Mouse (Mus musculus) neural tube, embryonic 10.5 days (tissue): Measurements from ENCODE around the gene Zfp266.
"Not testable (repeated sequence)": the region's sequence is repeated elsewhere in the genome, so short reads cannot be mapped to it uniquely, and the experiment has no call there.

Experiments used
- DNase-seq: peaks from one replicate; pipeline ENCODE4 v3.0.0-alpha.2; 2017; ENCODE audit warnings: low spot score; ENCODE audit errors: extremely low spot score

The Zfp266 gene

DNA sequence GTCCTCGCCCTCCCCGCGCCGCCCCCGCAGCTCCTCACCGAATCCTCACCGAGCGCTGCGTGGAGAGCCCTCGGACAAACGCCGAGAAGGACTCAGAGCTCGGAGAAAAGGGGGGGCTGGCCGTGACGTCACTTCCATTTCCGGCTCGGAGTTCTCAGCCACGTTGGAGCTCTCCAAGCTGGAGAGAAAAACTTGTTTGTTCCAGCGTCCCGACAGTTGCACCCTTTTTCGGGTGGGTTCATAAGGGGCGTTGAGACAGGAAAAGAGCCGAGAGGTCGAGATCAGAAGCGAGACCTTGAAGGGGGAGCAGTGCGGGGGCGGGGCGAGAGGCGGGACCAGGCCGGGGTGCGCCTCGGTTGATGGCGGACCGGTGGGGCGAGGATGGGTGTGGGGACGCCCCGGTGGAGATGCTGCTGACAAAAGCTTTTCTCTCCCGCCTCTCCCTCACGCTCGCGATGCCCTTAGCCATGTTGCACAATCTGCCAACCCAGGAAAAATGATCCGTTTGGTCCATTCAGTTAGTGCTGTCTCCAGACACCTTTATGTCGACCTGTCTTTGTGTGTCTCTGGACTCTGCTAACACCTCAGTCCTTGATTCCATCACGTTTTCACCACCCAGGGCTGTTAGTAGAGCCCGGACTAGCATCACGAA is at the start of gene Zfp266:
Zfp266 (minus strand) TSS at position 112 of the 652 bp plus-strand sequence.
- DNase-seq, result peak; percentile 95

DNA sequence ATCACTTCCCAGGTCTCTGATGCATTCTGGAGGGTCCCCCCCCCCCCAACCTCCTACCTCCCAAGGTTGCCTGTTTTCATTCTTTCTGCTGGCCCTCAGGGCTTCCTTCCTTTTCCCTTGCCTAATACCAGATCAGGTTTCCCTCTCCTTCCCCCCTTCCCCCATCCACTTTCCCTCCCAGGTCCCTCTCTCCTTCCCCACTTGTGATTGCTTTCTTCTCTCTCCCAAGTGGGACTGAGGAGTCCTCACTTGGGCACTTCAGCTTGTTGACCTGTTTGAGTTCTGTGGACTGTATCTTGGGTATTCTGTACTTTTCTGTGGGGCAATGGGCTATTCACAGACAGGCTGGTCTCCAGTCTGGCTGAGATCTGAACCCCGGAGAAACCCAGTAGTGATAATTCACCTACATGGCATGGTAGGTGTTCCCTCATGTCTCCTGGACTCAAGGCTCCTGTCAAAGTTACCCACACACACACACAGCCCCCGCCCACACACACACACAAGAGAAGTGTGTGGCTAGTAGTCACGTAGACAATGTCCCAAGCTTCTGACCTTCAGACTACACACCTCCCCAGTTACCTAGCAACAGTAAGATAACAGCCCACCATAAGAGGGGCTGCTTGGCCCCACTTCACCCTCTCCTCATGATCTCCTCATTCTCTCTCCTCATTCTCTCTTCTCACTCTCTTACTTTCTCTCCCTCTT is 44.3 kb upstream of the Zfp266 start:
- not testable (repeated sequence) for DNase-seq

DNA sequence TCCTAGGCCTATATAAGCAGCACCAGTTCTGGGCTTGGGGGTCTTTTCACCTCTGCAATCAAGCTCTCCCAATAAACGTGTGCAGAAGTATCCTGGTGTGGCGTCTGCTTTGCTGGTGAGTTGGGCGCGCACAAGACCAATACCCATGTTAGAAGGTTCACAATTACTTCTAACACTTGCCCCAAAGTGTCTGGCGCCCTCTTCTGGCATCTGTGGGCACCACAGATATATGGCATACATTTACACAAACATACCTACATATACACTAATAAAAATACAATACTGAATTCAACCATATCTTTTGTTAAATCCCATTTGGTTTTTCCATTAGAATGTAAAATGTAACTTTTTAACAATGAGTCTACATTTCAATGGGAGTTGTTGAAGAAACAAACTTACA is 41.0 kb upstream of the Zfp266 start:
- DNase-seq, result no peak

DNA sequence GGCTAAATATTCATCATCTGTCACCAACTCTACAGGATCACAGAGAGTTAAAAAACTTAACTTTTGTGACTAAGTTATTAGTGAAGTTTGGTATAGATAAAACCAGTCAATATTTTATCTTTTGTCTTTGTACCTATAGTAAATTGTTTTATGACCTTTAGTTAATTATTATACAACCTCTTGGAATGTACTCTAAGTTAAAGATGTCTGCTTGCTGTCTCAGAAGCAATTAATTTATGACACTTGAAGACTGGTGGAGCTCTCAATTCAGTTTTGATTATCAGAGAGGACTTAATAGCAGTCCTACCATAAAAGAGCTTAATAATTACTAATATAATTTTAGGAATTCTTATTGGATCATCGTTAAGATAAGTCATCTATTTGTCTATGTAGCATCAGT is 31.5 kb upstream of the Zfp266 start:
- no peak for DNase-seq

DNA sequence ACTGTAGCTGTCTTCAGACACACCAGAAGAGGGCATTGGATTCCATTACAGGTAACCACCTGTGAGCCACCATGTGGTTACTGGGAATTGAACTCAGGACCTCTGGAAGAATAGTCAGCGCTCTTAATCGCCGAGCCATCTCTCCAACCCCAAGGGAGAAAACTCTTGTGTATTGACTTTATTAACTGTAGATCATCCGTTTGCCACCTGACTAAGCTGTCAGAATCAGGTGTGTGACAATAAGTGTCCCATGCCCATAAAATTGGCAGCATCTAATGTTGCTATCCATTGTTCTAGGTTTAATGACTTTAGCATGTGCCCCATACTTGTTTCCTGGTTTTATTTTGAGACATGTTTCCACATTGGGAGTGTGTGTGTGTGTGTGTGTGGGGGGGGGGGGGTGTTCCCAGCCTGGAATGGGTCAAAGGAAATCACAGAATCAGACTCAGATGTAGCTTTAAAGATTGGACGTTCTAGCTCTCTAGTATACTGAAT is 30.6 kb upstream of the Zfp266 start:
- no peak for DNase-seq

DNA sequence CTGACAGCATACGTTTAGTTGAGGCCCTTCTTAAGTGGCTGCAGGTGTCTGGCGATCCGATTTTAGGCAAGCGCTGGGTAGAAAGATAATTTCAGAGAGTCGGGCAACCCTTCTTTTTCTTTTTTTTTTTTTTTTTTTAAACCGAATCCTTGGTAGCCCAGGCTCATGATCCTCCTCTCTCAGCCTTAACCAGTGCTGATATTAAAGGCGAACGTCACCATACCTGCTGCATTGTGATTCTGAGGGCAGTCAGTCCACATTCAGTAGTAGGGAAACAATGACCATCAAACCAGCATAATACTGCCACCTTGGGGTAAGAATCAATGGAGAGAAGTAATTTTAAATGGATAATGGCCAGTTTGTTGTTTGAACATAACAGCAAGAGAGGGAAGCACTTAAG is 23.9 kb upstream of the Zfp266 start:
- no peak for DNase-seq

DNA sequence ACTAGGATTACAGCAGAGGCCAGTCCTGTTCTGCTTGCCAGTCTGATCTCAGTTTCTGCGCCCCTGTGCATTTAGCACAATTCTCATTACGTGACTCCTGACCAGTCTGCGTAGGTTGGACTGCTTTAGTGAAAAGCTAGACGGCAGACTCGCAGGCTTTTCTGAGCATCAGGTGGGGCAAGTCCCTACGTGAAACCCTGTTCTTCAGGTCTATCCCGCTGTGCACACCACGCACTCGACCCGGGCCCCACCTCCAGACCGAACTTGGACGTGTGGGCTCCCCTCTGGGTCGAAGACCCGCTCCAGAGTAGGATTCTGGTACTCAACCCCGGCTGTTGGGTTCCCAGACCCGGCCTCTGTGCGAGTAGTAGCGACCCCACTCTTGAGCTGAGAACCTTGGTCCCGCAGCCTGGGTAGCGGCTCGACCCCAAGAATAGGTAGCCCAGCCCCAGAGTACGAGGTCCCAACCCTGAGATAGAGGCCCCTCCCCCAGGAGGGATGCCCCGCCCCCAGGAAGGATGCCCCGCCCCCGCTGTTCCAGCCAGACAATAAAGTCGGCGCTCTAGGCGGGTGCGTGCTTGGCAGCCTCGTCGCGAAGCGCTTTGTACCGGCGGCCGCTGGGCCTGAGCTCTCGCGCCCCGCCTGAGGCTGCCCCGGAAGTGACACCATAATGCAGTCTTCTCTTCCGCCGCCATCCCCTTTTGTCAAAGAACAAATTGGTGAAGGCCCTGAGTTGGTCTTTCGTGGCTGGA is 23.0 kb upstream of the Zfp266 start:
- DNase-seq, result peak; percentile 94

DNA sequence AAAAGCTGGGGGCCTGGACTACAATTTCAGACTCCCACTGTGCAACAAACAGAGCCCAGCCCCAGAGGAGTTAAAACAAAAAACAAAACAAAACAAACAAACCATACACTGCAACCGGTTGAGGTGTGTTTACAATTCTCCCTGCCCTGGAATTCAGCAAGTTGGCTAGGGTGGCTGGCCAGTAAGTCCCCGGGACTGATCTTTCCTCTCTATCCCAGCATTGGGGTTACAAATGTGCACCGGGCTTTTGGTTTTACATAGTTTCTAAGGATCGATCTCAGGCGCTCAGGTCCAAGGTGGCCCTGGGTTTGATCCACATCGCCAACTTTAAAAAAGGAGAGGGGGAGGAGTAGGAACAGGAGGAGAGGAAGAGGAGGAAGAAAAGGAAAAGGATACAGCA is 22.3 kb upstream of the Zfp266 start:
- no peak for DNase-seq

DNA sequence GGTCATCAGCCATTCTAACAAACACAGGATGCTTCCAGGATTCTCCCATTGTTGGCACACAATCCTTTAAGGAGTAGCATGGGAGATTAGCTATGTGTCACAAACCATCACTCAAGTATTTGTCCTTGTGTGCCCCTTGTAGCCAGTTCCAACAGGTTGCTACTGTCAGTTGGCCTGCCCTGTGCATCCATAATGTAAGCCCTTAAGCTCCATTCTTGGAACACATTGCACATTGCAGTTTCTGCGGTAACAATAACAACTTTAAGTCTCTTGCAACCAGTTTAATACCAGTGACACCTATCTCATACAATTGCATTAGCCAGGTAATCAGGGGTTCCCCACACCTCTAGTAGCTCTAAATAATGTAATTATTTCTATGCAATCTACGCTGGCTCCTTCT is 15.4 kb upstream of the Zfp266 start:
- no peak for DNase-seq

DNA sequence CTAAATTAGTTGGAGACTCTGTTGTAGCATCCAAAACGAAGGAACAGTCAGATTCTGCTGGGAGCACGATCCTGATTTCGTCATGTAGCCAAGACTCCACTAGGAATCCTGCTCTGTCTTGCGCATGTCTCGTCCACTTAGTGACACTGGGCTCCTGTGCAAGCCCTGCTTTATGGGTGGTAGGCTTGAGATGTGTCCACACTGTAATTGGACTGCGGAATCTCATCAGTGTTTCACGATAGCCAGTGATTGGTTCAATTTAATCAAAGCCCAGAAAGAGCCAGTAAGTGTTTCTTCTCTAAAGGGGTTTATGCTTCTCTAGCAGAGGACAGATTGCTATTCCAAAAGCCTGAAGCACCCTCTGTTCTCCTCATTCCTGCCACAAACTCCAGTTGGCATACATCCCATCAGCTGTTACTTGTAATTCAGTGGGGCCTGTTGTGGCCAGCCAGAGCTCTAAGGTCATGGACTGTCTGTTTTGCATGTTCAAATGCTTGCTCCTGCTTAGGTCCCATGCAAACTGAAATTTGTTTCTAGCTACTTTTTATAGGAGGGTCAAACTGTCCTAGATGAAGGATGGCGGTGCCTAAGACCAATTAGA is 13.2 kb upstream of the Zfp266 start:
- DNase-seq, result no peak

DNA sequence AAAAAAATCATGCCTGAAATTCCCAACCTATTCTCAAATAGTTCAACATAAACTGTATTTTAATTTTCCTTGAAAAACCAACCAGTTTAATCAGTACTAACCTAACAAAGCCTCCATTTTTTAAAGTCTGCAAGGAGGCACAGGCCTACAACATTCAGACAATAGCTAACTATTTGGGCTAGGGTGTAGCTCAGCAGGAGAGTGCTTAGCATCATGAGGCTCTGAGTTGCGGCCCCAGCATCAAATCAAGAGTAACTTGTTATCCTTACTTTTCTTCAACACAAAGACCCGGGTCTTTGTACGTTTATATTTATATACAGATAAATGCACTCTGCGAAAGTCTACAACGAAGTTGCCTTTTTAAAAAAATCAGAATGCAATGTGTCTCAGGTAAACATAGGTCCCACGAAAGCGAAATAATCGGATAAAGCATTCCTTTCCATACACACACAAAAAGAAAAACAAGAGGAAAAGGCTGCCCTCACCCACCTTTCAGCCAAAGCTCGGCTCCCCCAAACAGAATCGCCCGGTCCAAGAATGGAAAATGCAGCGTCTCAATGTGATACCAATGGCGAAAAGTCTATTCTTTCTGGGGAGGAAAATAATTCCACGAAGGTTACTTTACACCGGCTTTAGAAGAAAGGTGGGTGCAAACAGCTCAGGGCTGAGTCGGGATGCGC is 546 bp downstream of the Zfp266 start:
- DNase-seq, result no peak

DNA sequence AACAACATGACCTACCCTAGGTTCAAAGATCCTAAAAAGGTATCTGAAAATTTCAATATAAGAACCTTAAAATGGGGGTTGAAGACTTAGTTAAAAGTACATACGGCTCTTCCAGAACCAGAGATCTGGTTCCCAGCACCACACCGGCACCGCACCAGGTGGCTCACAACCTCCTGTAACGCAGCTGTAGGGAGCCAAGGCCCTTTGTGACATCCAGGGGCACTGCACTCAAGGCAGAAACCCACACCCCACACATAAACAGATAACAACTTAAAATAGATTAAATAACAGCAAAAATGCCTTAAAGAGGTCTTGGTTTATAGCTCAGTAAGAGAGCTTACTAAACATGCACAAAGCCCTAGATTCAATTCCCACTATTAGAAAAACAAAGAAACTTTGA is 1.3 kb downstream of the Zfp266 start:
- DNase-seq, result no peak

DNA sequence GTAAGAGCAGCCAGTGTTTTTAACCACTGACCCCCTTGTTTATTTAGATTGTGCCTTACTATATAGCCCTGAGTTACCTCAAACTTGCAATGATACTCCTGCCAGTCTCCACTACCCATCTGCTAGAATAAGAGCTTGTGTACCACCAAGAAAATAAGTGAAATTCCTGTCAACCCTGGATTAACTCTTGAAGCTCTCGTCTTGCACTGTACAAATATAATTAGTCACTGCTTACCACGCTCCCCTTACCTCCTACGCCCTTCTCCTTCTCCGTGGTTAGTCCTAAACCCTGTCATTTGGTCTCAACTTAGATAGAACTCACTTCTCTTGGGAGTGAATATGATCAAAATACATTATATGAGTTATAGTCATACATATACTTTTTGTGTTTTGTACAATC is 2.5 kb downstream of the Zfp266 start:
- no peak for DNase-seq

DNA sequence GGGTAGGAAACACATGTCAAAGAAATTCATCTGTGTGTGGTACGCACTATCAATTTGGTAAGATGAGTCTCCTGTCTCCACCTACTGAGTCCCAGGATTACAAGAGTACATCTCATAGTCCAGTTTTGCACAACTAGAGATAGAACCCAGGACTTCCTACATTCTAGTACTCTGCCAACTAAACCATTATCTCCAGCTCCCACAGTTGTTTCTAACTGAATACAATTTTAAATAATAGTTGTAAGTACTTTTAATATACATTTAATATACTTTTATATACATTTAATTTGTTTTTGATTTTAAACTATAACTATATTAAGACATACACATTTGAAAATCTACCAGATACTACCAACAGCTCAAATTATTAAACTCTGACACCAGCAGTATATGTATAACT is 3.5 kb downstream of the Zfp266 start:
- no peak for DNase-seq

DNA sequence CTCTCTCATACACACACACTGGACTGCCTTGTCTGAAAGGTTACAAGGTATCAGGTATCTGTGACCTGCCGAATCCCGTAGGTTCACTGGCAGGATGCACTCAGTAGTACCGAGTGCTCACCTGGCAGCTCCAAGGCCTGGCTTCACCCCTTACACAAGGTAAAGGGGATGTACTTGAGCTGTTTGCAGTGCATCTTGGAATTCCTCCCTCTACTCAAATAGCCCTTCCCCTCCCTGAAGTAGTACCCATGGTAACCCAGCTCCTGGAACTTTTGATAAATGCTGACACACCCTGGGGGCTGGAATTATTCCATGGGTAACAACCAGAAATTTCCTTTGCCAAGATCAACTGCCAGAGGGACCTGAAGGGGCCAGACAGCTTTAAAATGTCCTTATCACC is 7.2 kb downstream of the Zfp266 start:
- no peak for DNase-seq

DNA sequence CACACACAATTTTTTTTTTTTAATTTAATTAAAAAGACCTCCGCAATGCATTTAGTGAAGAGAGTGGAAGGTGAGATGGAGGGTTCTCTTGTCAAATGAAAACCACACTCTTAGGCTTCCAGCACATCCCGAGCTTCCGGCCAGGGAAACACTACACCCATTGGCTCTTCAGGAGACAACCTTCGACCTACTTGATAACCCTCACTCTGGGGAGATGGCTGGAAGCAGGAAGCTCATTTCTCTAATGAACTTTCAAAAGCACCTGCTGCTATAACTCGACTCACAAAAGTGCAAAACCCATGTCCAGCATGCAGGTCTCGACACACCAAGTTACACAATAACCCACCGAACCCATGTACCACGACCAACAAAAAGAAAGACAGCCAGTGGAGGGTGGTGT is 8.5 kb downstream of the Zfp266 start:
- no peak for DNase-seq

DNA sequence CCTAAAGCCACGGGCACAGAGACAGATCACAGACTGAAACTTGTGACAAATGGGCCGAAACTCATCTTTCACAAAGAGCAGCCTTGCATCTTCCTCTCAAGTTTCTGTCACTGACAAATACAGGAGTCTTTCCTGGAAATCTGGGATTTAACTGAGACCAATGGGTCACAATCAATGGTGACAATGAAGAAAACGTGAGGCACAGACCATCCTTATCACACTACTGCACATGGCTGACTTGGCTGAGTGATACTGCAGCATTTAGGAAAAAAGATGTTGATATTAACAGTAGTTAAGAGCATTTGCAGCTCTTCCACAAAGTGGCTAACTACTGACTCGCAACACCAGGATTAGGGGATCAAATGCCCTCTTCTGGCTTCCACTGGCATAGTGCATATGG is 9.6 kb downstream of the Zfp266 start:
- no peak for DNase-seq

DNA sequence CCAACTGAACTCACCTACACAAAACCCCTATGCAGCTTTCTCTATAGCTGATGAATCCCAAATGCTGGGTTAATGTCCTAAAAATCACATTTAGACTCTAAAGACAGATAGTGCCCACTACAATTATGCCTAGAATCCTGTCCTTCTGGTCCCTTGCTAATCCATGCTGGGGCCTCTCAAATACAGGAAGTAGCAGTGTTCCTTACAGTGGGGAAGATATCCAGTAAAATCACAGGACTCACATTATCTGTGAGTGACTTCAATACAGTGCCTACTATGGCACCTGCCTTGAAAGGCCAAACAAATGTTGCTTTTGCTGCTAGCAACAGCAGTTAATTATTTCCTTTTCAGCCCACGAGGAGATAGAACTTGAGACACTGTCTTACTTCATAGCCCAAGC is 10.9 kb downstream of the Zfp266 start:
- no peak for DNase-seq

DNA sequence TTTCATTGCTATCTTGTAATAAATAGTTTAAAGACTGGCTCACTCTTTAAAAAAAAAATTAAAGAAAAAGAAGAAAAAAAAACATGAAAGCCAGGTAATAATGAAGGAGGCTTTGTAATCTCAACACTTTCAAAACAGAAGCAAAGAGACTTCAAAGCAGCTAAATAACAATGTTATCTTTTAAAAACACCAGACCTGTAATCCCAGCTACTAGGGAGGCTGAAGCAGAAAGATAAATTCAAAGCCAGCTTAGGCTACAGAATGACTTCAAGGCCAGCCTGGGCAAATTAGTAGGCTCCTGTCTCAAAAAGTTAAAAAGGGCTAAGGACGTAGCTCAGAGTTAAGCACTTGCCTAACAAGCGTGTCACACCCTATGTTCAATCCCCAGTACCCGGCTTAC is 11.5 kb downstream of the Zfp266 start:
- DNase-seq, result no peak

DNA sequence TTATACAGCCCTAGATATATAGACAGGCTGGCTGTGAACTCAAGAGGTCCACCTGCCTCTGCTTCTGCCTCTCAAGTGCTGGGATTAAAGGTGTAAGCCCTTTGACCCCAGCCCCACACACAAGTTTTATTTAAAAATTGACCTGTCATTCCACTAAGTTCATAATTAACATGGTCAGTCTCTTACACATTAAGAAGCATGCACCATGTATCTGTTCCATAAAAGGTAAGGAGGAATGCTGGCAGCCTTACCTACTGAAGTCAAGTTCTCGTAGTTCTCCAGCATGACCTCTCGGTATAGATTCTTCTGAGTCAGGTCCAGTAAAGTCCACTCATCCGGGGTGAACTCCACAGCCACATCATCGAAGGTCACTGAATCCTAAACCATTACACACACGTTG is 16.4 kb downstream of the Zfp266 start:
- DNase-seq, result no peak

DNA sequence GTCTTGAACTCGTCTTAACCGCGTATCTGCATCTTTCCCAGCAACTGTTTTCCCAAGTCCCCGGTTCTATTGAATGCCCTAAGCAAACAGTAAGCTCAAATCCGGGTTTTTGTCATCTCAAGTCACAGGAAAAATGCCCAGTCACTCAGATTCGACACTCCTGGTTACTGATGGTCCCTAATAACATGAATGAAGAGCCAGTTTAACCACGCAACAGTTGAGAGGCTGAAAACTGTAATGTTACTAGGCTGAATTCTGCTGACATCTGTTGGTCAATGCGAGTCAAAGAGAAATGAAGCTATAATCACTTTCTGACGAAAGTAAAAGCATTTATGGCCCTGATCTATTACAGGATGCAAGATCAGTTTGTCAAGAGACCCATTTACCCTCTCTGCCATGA is 27.9 kb downstream of the Zfp266 start:
- DNase-seq, result no peak
